Mouse (Mus musculus): Measurements from ENCODE around the gene Echdc3. TPM values are rescaled to one million over a fixed set of nuclear protein-coding genes. Genes with fewer than 3 reads are reported as not detected.

Gene Echdc3
- total RNA-seq, 2 experiments from 2014 or later = 0.58 to 0.75 TPM

GRCm38 (mm10) chr2:6140572-6141161 is 72.2 kb downstream of the Echdc3 start:
- no peak for DNase-seq (ENCODE audit: extremely low spot score in 1 of 2, low spot score in 2 of 2)
- intact Hi-C loops (cut with DNase I) = no loop called here

Other genes with a start within 250 kb of the Echdc3 start
- gene Proser2, start 82.8 kb downstream of the Echdc3 start, total RNA-seq (2021) = 1 to 10 TPM; 2.2 to 3.6 TPM
- gene Usp6nl, start 109.6 kb upstream of the Echdc3 start, total RNA-seq (2021) = 10 to 100 TPM; 30.1 to 30.7 TPM